Mouse (Mus musculus): ENCODE data around the gene Harbi1. TPM values are rescaled to one million over a fixed set of nuclear protein-coding genes. Genes with fewer than 3 reads are reported as not detected.

Harbi1 gene
- polyA plus RNA-seq, 1 experiment from 2014 or later: 7.3 TPM

DNA sequence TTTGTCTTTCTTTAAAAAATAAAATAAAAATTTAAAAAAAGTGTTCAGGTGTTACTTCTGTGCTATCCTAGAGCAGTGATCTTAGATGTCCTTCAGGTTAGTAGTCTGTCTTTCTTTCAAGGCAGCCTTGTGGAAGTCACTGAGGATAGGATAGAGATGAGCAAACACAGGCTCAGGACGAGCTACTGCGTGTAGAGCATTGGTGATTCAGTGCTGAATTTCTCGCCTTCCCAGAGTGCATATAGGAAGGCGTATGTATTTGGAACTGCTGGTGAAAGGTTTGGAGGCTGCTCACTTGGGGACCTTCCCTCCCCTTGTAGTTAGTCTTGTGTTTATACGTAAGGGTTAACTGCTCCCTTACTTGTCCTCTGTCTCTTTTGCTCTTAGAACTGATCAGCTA lies 24.6 kb downstream of the Harbi1 start:
- no peak for ATAC-seq
- Histone ChIP-seq H3K27ac (ENCODE audit: low read depth, low read length) (no peak overlapping the region), H3K4me2 (replicated peaks; ENCODE audit: low read depth) (no peak overlapping the region), H3K9me3 (ENCODE audit: control insufficient read depth) (no peaks in the 10 kb centered on the region), H3K4me1 (replicated peaks; ENCODE audit: control insufficient read depth, insufficient read depth, low read length) (no peaks in the 10 kb centered on the region; the same call in 1 of the 2 replicates), H3K4me3 (ENCODE audit: low read depth, low read length) (no peak overlapping the region), H3K9ac (ENCODE audit: low read depth, low read length) (no peak overlapping the region), H3K36me3 (ENCODE audit: control insufficient read depth, insufficient read depth) (no peaks in the 10 kb centered on the region), H3K27me3 (replicated peaks; ENCODE audit: control insufficient read depth, insufficient read depth, low read length) (no peaks in the 10 kb centered on the region)
- TF ChIP-seq CTCF (IDR thresholded peaks at IDR 0.05; ENCODE audit: low read depth): no peak
- WGBS: 88% methylated on average over 5 of the region's 5 CpGs

- H3K9ac ChIP-seq (ENCODE audit: low read depth, low read length): no peak overlapping the region
- H3K9me3 ChIP-seq (ENCODE audit: control insufficient read depth): no peaks in the 10 kb centered on the region
- H3K4me3 ChIP-seq (ENCODE audit: low read depth, low read length): no peak overlapping the region
- no peak overlapping the region for H3K27ac ChIP-seq (ENCODE audit: low read depth, low read length)
- H3K36me3 ChIP-seq (ENCODE audit: control insufficient read depth, insufficient read depth): no peaks in the 10 kb centered on the region
- TF ChIP-seq CTCF (IDR thresholded peaks at IDR 0.05; ENCODE audit: low read depth): no peak
- H3K4me2 ChIP-seq (replicated peaks; ENCODE audit: low read depth): no peak overlapping the region
- 100% methylated on average over 1 of the region's 1 CpGs for WGBS
- H3K27me3 ChIP-seq (replicated peaks; ENCODE audit: control insufficient read depth, insufficient read depth, low read length): no peaks in the 10 kb centered on the region
- no peak for ATAC-seq
- H3K4me1 ChIP-seq (replicated peaks; ENCODE audit: control insufficient read depth, insufficient read depth, low read length): no peaks in the 10 kb centered on the region; the same call in 1 of the 2 replicates
Observed at GRCm38 (mm10) chr2:91739586-91739985, 28.9 kb downstream of the Harbi1 start.

DNA sequence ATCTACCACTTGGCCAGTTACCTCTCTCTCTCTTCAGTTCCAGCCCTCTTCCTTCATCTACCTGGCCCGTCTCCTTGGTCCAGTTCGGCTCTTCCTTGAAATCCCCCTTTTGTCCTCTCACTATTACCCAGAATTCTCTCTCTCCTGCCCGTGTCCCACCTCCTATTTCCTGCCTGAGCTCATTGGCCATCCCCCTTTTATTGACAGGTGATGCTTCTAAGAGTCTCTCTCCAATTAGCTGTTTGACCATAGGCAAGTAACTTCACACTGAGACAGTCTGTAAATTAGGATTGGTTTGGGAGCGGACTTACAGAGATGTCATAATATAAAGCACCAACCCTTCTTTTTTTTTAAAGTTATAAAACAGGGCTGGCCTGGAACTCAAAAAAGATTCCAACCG lies 34.0 kb downstream of the Harbi1 start:
- H3K27ac ChIP-seq (ENCODE audit: low read depth, low read length): no peak overlapping the region
- no peak overlapping the region for H3K9ac ChIP-seq (ENCODE audit: low read depth, low read length)
- TF ChIP-seq CTCF (IDR thresholded peaks at IDR 0.05; ENCODE audit: low read depth): no peak
- ATAC-seq: no peak
- WGBS: 87% methylated on average over 5 of the region's 5 CpGs
- no peak overlapping the region for H3K4me3 ChIP-seq (ENCODE audit: low read depth, low read length)
- H3K9me3 ChIP-seq (ENCODE audit: control insufficient read depth): no peaks in the 10 kb centered on the region
- H3K4me2 ChIP-seq (replicated peaks; ENCODE audit: low read depth): no peak overlapping the region
- H3K27me3 ChIP-seq (replicated peaks; ENCODE audit: control insufficient read depth, insufficient read depth, low read length): no peaks in the 10 kb centered on the region
- H3K36me3 ChIP-seq (ENCODE audit: control insufficient read depth, insufficient read depth): no peaks in the 10 kb centered on the region
- no peaks in the 10 kb centered on the region for H3K4me1 ChIP-seq (replicated peaks; ENCODE audit: control insufficient read depth, insufficient read depth, low read length)

- no peak overlapping the region for H3K4me2 ChIP-seq (replicated peaks; ENCODE audit: low read depth)
- no peak overlapping the region for H3K27ac ChIP-seq (ENCODE audit: low read depth, low read length)
- no peaks in the 10 kb centered on the region for H3K9me3 ChIP-seq (ENCODE audit: control insufficient read depth)
- no peak overlapping the region for H3K9ac ChIP-seq (ENCODE audit: low read depth, low read length)
- 58% methylated on average over 2 of the region's 2 CpGs for WGBS
- no peaks in the 10 kb centered on the region for H3K36me3 ChIP-seq (ENCODE audit: control insufficient read depth, insufficient read depth)
- no peaks in the 10 kb centered on the region for H3K4me1 ChIP-seq (replicated peaks; ENCODE audit: control insufficient read depth, insufficient read depth, low read length)
- no peak for TF ChIP-seq CTCF (IDR thresholded peaks at IDR 0.05; ENCODE audit: low read depth)
- H3K27me3 ChIP-seq (replicated peaks; ENCODE audit: control insufficient read depth, insufficient read depth, low read length): no peaks in the 10 kb centered on the region
- no peak for ATAC-seq
- H3K4me3 ChIP-seq (ENCODE audit: low read depth, low read length): no peak overlapping the region
Observed at GRCm38 (mm10) chr2:91749811-91750261, 39.2 kb downstream of the Harbi1 start.

Other genes starting within 250 kb of the Harbi1 start
- gene Ckap5, start 184.1 kb upstream of the Harbi1 start, polyA plus RNA-seq (2015; fragmentation: Nextera tagmentation; extraction: Ambion mirVana): 17.0 and 19.3 TPM in 2 replicates
- gene F2, start 74.4 kb upstream of the Harbi1 start, polyA plus RNA-seq (2015; fragmentation: Nextera tagmentation; extraction: Ambion mirVana): 3.0 and 3.7 TPM in 2 replicates
- gene Zfp408, start 61.1 kb upstream of the Harbi1 start, polyA plus RNA-seq (2015; fragmentation: Nextera tagmentation; extraction: Ambion mirVana): 2.6 and 3.3 TPM in 2 replicates
- gene Arhgap1, start 61.0 kb upstream of the Harbi1 start, polyA plus RNA-seq (2015; fragmentation: Nextera tagmentation; extraction: Ambion mirVana): 92.3 and 94.0 TPM in 2 replicates
- gene Atg13, start 276 bp upstream of the Harbi1 start, polyA plus RNA-seq (2015; fragmentation: Nextera tagmentation; extraction: Ambion mirVana): 15.8 and 19.4 TPM in 2 replicates
- gene Ambra1, start 19.3 kb downstream of the Harbi1 start, polyA plus RNA-seq (2015; fragmentation: Nextera tagmentation; extraction: Ambion mirVana): 5.5 and 6.1 TPM in 2 replicates
- 0.24 and 0.26 TPM in 2 replicates for gene Chrm4, start 216.4 kb downstream of the Harbi1 start, polyA plus RNA-seq (2015; fragmentation: Nextera tagmentation; extraction: Ambion mirVana)
- 119 and 128 TPM in 2 replicates for gene Mdk, start 221.4 kb downstream of the Harbi1 start, polyA plus RNA-seq (2015; fragmentation: Nextera tagmentation; extraction: Ambion mirVana)
- gene Gm9821, start 234.9 kb downstream of the Harbi1 start, polyA plus RNA-seq (2015; fragmentation: Nextera tagmentation; extraction: Ambion mirVana): 0.21 and 0.30 TPM in 2 replicates